Mouse (Mus musculus) heart, adult 10 weeks (tissue): ENCODE results near the gene Sav1. TPM values are rescaled to one million over a fixed set of nuclear protein-coding genes. Genes with fewer than 3 reads are reported as not detected.

Source experiments
- polyA plus RNA-seq: library from polyadenylated mRNA; stranded (reverse); fragments of 350-450 nt; fragmentation: Illumina TruSeq; extraction: RNeasy Lipid Tissue Mini Kit (QIAGEN cat#74804); gene quantifications from one replicate; pipeline ENCODE4 v1.2.3, GENCODE M21; 2014; ENCODE audit warnings: low read depth, low replicate concordance

Sav1 gene
- 30.3 TPM for polyA plus RNA-seq

DNA sequence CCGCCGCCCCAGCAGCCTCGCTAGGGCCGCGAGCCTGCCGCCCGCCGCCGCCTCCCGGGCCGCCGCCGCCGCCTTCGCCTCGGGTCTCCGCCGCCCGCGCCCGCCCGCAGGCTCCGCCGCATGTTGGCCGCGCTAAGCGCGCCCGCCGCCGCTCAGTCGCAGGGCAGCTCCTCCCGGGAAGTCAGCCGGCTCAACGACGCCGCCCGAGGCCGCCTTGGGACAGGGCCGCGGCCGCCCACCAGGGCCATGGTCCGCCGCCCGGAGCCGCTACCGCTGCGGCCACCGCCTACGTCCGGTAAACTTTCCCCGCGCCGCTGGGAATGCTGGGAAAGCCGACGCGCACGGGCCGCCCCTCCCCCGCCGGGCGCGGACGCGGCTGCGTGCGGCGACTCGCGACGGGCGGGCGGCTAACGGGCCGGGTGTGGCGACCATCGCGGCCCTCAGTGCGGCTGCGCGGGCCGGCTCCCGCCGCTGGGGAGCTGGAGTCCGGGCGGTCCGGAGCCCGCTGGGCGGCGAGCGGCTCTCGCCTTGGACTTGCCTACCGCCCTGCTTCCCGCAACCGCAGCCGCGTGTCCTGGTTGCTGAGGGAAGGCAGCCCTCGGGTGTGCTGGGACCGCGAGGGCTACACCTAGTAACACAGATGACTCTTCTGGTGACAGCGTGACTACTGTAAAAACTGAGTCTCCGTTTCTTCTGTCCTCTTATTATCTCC, at the start of gene Sav1:
Sav1 (minus strand) TSS at position 217 of the 712 bp plus-strand sequence.

Other genes with a start within 250 kb of the Sav1 start
- 12.4 TPM for gene Cdkl1, start 195.7 kb downstream of the Sav1 start, polyA plus RNA-seq
- 4.8 TPM for gene Atl1, start 94.4 kb downstream of the Sav1 start, polyA plus RNA-seq
- gene Map4k5, start 93.8 kb downstream of the Sav1 start, polyA plus RNA-seq: 20.2 TPM
- 6.8 TPM for gene Nin, start 126.7 kb upstream of the Sav1 start, polyA plus RNA-seq
- gene Abhd12b, start 167.1 kb upstream of the Sav1 start, polyA plus RNA-seq: not detected
- 4.4 TPM for gene Pygl, start 244.5 kb upstream of the Sav1 start, polyA plus RNA-seq